Mouse (Mus musculus) left cerebral cortex, adult 9 months (tissue): ENCODE data around the gene Gm3239.
"Not testable (repeated sequence)": the region's sequence is repeated elsewhere in the genome, so short reads cannot be mapped to it uniquely, and the experiment has no call there.

Experiments
- DNase-seq, 2 experiments: peaks; one replicate each; pipeline ENCODE4 v3.0.0; 2022; ENCODE audit warnings: low spot score in 2 of 2

Gene Gm3239

DNA sequence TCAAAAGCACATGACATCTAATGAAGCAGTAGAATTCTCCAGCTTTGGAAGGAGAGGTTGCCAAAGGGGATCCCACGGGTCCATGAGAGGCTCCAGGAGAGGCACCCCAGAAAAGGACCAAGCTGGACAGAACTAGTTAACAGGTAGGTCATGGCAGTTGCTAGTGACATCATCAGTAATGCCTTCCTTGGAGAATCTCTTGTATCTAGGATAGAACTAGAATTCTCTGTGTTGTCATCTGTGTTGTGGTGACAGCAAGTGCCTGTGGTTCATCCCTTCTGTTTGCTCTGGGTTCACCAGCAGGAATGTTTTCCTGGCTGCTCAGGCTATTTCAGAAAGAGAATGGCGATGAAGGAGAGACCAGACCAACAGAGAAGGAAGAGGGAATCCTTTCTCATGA is at the start of gene Gm3239:
Gene Gm3239 (plus strand): TSS at position 301 of the 400 bp plus-strand sequence.
- not testable (repeated sequence) for DNase-seq

DNA sequence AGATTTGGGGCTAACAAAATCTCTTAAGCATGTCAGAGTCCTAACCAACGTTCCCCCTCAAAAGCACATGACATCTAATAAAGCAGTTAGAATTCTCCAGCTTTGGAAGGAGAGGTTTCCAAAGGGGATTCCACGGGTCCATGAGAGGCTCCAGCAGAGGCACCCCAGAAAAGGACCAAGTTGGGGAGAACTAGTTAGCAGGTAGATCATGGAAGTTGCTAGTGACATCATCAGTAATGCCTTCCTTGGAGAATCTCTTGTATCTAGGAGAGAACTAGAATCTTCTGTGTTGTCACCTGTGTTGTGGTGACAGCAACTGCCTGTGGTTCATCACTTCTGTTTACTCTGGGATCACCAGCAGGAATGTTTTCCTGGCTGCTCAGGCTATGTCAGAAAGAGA is 31.9 kb upstream of the Gm3239 start, which contains the start of gene Gm8159:
Gene Gm8159 (plus strand): TSS at position 301 of the 400 bp plus-strand sequence.
- DNase-seq = not testable (repeated sequence)

DNA sequence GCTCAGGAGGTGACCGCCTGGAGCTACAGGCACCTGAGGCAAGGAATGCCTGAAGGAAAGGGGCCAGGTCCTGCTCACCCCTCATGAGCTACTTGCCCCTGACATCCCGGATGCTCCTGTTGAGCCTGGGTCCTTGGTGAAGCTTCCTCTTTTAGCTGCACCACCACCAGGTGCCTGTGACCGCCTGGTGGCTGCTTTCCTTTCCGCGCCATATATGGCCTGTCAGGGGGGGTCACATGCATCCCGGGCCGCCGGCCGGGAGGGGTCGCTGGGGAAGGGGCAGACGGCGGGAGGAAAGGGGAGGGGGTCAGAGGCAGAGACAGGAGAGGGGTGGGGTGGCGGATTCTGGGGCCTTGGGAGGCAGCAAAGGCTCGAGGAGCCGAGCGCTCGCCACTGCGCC is 14.7 kb upstream of the Gm3239 start:
- DNase-seq = peak in 1 of 2 experiments; percentile 15

DNA sequence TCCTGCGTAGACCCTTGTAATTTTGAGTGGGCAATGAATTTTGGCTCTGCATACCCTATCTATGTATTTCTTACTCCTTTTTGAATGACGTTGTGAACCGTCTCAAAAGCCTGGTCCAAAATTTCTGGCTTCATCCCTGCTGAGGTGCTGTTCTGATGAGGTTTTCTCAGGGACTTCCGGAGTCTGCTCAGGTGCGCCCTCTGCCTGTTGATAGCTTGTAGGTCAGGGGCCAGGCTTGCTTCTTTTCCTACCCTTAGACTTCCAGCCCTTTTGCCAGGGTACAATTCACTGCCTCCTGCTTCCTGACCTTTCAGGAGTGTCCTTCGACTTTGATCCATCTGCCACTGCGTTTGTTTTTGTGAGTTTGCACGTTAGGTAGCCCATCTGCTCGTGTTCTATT is 13.7 kb upstream of the Gm3239 start:
- DNase-seq = peak in 1 of 2 experiments; percentile 51

DNA sequence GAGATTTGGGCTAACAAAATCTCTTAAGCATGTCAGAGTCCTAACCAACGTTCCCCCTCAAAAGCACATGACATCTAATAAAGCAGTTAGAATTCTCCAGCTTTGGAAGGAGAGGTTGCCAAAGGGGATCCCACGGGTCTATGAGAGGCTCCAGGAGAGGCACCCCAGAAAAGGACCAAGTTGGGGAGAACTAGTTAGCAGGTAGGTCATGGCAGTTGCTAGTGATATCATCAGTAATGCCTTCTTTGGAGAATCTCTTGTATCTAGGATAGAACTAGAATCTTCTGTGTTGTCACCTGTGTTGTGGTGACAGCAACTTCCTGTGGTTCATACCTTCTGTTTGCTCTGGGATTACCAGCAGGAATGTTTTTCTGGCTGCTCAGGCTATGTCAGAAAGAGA is 44.9 kb downstream of the Gm3239 start, which contains the start of gene Gm7876:
Gene Gm7876 (plus strand): TSS at position 301 of the 400 bp plus-strand sequence.
- DNase-seq = not testable (repeated sequence)
